Mouse (Mus musculus) lung, postnatal 0 days (tissue): Measurements from ENCODE around the gene Srgap2.

Experiments used
- CTCF ChIP-seq: IDR thresholded peaks from 2 replicates; pipeline ENCODE4 v1.5.1; 2016; ENCODE audit warnings: antibody characterized with exemption, mild to moderate bottlenecking
- EP300 ChIP-seq: IDR thresholded peaks from 2 replicates; pipeline ENCODE4 v1.6.1; 2016; ENCODE audit warnings: antibody characterized with exemption, mild to moderate bottlenecking, control low read depth

DNA sequence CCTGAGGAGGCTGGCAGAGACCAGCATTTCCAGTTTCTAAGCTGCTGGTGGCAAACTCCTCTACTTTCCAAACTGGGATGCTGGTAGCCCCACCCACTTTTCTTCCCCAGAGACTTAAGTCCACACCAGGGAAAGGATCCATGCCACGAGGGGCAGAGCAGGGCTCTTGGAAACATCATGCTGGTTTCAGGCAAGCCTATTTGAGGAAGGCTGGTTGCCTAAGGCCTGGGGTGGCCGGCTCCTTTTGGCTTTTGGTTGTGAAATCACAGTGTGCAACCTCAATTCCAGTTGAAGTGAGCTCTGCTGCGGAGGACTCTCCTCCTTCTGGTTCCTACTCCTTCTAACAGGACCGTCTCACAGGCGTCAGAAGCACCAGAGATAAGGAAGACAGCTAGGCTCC is 240.3 kb downstream of the Srgap2 start:
- TF ChIP-seq CTCF, result no peak
- TF ChIP-seq EP300, result no peak
